Mouse (Mus musculus): ENCODE data around the gene Gsx1. TPM values are rescaled to one million over a fixed set of nuclear protein-coding genes. Genes with fewer than 3 reads are reported as not detected.

The Gsx1 gene
- polyA plus RNA-seq, 1 experiment = not detected

DNA sequence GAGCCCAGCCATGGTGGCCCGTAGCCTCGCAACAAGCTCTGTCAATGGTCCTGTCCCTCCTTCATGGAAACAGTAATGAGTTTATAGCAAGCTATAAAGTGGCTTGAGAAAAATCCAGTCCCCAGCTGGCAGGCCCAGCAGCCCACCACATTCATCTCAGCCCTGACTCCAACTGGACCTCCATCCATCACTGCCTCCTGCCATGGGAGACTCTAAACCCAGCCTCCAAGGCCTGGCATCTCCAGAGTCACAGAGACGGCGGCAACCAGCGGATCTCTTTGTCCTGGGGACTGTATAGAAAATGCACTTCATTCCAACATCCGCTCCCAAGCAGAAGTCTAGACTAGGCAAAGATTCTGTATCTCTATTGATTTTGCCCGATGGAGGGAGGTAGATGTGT, 18.4 kb upstream of the Gsx1 start:
- WGBS = 89% methylated on average over 7 of the region's 7 CpGs
- H3K27ac ChIP-seq (ENCODE audit: insufficient read depth, low read depth, low read length) = no peak overlapping the region

DNA sequence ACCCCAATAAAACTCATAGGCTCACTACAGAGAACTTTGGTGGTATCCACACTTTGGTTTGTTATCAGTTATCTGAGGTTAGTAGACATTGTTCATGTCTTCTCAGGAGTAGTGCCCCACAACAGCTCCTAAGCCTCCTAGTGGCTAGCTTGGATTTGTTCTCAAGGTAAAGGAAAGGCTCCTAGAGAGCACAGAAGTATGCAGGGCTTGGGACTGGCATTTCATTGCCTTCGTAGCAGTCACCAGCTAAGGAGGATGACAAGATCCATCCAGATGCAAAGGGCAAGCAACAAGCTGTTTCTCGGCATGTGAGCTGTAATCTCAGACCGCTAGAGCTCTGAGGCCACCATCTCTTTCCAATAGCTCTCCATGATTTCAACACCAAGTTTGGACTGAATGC, 14.4 kb upstream of the Gsx1 start:
- no peak for TF ChIP-seq POLR2A (IDR thresholded peaks at IDR 0.05; ENCODE audit: insufficient read depth, low read depth, low read length)
- TF ChIP-seq CTCF (IDR thresholded peaks at IDR 0.05; ENCODE audit: insufficient read depth, low read depth, low read length) = no peak
- Histone ChIP-seq H3K4me1 (ENCODE audit: control insufficient read depth, insufficient read depth, low read length) (no peaks in the 10 kb centered on the region), H3K27ac (ENCODE audit: insufficient read depth, low read depth, low read length) (no peak overlapping the region), H3K4me3 (ENCODE audit: insufficient read depth, low read depth, low read length) (no peak overlapping the region)
- WGBS = 95% methylated on average over 3 of the region's 3 CpGs

More for the DNA sequence above, 18.4 kb upstream of the Gsx1 start:
- Histone ChIP-seq H3K4me3 (ENCODE audit: insufficient read depth, low read depth, low read length) (no peak overlapping the region), H3K4me1 (ENCODE audit: control insufficient read depth, insufficient read depth, low read length) (no peaks in the 10 kb centered on the region)
- no peak for TF ChIP-seq CTCF (IDR thresholded peaks at IDR 0.05; ENCODE audit: insufficient read depth, low read depth, low read length)
- no peak for TF ChIP-seq POLR2A (IDR thresholded peaks at IDR 0.05; ENCODE audit: insufficient read depth, low read depth, low read length)

DNA sequence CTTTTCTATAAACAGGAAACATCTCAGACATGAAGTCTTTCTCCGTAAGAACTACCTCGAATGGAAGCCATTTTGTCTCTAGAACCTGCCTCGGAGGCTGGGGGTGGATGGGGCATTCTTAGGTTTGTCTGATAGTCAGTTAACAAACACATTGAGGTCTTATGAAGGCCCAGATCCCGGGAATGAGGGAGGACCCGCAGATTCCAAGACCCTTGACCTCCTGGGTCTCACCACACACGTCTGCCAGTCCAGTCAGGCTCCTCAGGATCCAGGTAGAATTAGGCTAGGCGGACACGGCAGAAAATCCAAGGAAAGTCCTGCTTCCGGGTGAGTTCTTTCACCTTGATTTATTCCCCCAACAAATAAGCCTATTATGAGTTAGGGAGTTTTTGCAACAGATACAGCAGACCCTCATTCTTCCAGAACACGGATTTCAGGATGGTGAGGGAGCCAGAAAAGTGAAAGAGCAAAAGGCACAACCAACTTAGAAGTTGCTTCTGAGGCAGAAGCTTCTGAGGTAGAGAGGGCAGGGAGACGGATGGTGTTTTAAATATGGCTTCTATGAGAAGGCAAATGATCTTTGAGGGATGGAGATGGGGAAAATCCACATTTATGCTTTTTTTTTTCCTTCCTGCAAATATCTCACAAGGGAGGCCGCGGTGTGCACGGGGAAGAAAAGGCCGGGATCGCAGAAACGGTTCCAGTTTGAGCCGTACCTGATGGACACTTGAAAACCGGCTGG, 3.2 kb upstream of the Gsx1 start:
- peaks cover 27% of the 10 kb centered on the region for H3K4me1 ChIP-seq (ENCODE audit: control insufficient read depth, insufficient read depth, low read length)
- no peak overlapping the region for H3K4me3 ChIP-seq (ENCODE audit: insufficient read depth, low read depth, low read length)
- H3K27ac ChIP-seq (ENCODE audit: insufficient read depth, low read depth, low read length) = no peak overlapping the region
- no peak for TF ChIP-seq CTCF (IDR thresholded peaks at IDR 0.05; ENCODE audit: insufficient read depth, low read depth, low read length)
- no peak for TF ChIP-seq POLR2A (IDR thresholded peaks at IDR 0.05; ENCODE audit: insufficient read depth, low read depth, low read length)
- 21% methylated on average over 19 of the region's 19 CpGs for WGBS

DNA sequence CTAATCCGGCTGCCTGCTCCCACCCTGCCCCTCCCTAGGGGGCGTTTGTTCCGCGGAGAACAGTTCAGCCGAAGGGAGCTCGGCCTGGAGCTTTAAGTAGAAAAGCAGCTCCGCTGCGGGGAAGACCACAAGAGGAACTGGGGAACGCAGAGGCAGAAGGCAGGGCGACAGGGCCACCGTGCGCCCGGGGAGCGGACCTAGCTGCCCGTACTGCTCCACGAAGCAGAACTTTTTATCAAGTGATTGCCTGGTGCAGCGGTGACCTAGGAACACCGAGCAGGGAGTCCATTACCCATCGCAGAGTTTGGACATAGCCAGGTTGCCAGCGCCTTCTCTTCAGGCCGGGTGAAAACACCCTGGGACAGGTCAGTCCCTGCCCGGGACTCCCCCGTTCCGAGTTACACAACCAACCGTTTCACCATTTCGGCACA, 2.5 kb upstream of the Gsx1 start:
- no peak for TF ChIP-seq CTCF (IDR thresholded peaks at IDR 0.05; ENCODE audit: insufficient read depth, low read depth, low read length)
- H3K4me3 ChIP-seq (ENCODE audit: insufficient read depth, low read depth, low read length) = no peak overlapping the region

DNA sequence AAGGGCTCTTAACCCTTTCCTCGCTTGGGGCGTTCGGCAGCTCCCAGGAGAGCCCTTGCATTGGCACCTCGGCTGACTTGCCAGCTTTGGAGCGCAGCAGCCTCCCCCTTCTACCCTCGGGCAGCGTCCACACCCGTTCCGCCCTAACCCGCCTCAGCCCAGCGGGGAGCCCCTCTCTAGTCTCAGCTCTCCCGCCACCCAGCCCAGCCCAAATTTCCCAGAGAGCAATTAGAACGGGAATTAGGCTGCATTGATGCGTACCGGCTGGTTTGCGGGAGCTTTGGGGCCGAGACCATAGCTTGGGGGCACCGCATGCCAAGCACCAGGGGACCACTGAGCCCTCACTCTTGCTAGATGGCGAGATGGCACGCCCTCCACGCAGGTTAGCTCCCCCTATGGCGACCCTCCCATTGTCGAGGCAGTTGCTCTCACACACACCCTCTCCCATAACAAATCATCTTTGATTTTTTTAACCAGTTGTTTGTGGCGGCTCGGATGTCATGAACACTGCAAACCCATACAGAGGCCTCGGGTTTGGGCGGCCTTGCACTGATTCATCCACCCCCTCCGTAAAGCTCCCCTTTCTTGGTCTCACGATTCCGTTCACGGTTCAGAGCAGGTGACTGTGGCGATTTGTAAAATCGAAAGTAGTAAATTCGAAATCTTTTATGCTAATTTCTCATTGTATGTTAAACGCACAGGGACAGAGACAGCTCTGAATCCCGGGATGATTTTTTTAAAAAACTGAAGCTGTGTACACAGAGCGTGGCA, 1.5 kb upstream of the Gsx1 start:
- WGBS = 1% methylated on average over 37 of the region's 37 CpGs
- no peak overlapping the region; the same call in 1 of the 2 replicates for H3K4me3 ChIP-seq (ENCODE audit: insufficient read depth, low read depth, low read length)
- no peak overlapping the region for H3K27ac ChIP-seq (ENCODE audit: insufficient read depth, low read depth, low read length)
- peaks cover 27% of the 10 kb centered on the region for H3K4me1 ChIP-seq (ENCODE audit: control insufficient read depth, insufficient read depth, low read length)
- TF ChIP-seq CTCF (IDR thresholded peaks at IDR 0.05; ENCODE audit: insufficient read depth, low read depth, low read length) = no peak
- TF ChIP-seq POLR2A (IDR thresholded peaks at IDR 0.05; ENCODE audit: insufficient read depth, low read depth, low read length) = no peak

More for the DNA sequence above, 2.5 kb upstream of the Gsx1 start:
- H3K4me1 ChIP-seq (ENCODE audit: control insufficient read depth, insufficient read depth, low read length) = peaks cover 27% of the 10 kb centered on the region
- no peak overlapping the region for H3K27ac ChIP-seq (ENCODE audit: insufficient read depth, low read depth, low read length)
- under 1% methylated on average over 24 of the region's 26 CpGs for WGBS

DNA sequence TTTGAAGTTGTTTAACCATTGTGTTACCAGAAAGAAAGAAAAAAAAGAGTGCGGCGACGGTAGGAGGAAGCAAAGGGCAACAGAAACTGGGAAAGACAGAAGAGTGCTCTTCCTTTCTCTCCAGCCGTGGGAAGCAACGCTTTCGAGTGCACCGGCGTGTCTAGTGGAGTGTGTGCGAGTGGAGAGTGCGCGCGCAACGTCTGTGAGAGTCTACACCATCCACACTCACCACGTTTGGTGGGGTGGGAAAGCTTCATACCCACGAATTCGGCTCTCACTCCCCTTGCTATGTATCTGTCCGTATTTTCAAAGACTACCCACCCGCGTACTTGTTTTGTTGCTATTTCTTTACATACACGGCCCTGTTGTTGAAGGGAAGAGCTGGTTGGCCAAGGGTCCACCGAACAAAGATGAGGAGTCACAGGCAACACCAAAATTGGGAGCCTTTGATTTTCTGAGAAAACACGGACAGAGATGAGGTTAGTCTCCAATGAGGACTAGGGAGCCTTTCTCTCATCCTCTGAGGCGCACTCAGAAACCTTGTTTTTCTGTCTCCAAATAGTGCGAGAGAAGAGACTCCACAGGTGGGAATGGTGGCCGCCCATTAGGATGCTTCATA, 835 bp upstream of the Gsx1 start:
- H3K27ac ChIP-seq (ENCODE audit: insufficient read depth, low read depth, low read length) = no peak overlapping the region
- peak overlapping the region; percentile 4; the same call in 1 of the 2 replicates for H3K4me3 ChIP-seq (ENCODE audit: insufficient read depth, low read depth, low read length)
- peaks cover 27% of the 10 kb centered on the region for H3K4me1 ChIP-seq (ENCODE audit: control insufficient read depth, insufficient read depth, low read length)
- 3% methylated on average over 25 of the region's 25 CpGs for WGBS
- TF ChIP-seq POLR2A (IDR thresholded peaks at IDR 0.05; ENCODE audit: insufficient read depth, low read depth, low read length) = no peak
- no peak for TF ChIP-seq CTCF (IDR thresholded peaks at IDR 0.05; ENCODE audit: insufficient read depth, low read depth, low read length)

DNA sequence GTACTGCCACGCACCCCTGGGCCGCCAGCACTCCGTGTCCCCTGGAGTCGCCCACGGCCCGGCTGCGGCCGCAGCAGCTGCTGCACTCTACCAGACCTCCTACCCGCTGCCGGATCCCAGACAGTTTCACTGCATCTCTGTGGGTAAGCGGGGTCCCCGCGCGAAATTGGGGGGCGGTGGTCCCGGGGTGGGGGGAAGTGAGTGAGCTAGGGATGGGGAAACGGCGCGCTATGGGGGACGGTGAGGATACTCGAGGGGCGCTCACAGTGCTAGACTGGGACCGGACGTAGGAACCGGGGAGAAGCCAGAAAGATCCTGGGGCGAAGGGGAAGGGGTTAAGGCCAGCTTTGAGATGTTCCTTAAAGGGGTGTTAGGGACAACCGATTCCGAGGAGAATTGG, 660 bp downstream of the Gsx1 start:
- peaks cover 27% of the 10 kb centered on the region for H3K4me1 ChIP-seq (ENCODE audit: control insufficient read depth, insufficient read depth, low read length)
- H3K27ac ChIP-seq (ENCODE audit: insufficient read depth, low read depth, low read length) = no peak overlapping the region
- H3K4me3 ChIP-seq (ENCODE audit: insufficient read depth, low read depth, low read length) = no peak overlapping the region
- TF ChIP-seq POLR2A (IDR thresholded peaks at IDR 0.05; ENCODE audit: insufficient read depth, low read depth, low read length) = no peak
- TF ChIP-seq CTCF (IDR thresholded peaks at IDR 0.05; ENCODE audit: insufficient read depth, low read depth, low read length) = no peak
- under 1% methylated on average over 28 of the region's 28 CpGs for WGBS

DNA sequence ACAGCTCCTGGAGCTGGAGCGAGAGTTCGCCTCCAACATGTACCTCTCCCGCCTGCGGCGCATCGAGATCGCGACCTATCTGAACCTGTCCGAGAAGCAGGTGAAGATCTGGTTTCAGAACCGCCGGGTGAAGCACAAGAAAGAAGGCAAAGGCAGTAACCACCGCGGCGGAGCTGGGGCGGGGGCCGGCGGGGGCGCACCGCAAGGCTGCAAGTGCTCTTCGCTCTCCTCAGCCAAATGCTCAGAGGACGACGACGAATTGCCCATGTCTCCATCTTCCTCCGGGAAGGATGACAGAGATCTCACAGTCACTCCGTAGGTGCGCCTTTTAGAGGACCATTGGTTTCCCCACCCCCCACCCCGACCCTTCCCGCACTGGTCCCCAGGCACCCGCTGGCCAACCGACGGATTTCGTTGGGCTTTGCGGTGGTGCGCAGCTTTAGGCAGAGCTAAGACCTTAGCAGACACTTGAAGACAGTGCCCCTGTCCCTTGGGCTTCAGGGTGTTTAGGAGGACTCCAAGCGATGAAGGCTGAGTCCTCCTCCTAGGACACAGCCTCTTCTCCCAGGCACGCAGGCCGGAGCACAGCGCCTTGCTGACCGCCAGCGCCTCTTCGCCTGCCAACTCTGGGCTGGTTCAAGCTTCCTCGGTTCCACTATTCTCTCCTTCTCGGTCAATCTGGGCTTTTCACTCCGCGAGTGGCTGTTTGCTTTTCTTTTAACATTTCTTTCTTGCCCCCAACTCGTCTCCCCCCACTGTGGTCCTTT, 1.5 kb downstream of the Gsx1 start:
- TF ChIP-seq POLR2A (IDR thresholded peaks at IDR 0.05; ENCODE audit: insufficient read depth, low read depth, low read length) (no peak), CTCF (IDR thresholded peaks at IDR 0.05; ENCODE audit: insufficient read depth, low read depth, low read length) (no peak)
- Histone ChIP-seq H3K27ac (ENCODE audit: insufficient read depth, low read depth, low read length) (no peak overlapping the region), H3K4me1 (ENCODE audit: control insufficient read depth, insufficient read depth, low read length) (peaks cover 27% of the 10 kb centered on the region), H3K4me3 (ENCODE audit: insufficient read depth, low read depth, low read length) (no peak overlapping the region)
- 3% methylated on average over 46 of the region's 46 CpGs for WGBS

Measured in olfactory bulb, adult 2 months (tissue).